Mouse (Mus musculus) liver, adult 10 weeks (tissue): ENCODE data around the gene Cstb. TPM values are rescaled to one million over a fixed set of nuclear protein-coding genes. Genes with fewer than 3 reads are reported as not detected.

Experiments used
- polyA plus RNA-seq: library from polyadenylated mRNA; stranded (reverse); fragments of 350-450 nt; fragmentation: Illumina TruSeq; extraction: RNeasy Lipid Tissue Mini Kit (QIAGEN cat#74804); gene quantifications from one replicate; pipeline ENCODE4 v1.2.3, GENCODE M21; 2014; ENCODE audit warnings: low read depth, low replicate concordance

Cstb gene
- 33.1 TPM for polyA plus RNA-seq

GRCm38 (mm10) chr10:78425181-78426041 is at the start of gene Cstb:
Cstb (plus strand) TSS chr10:78425669.

GRCm38 (mm10) chr10:78412319-78413151 is 12.9 kb upstream of the Cstb start, which contains the start of gene Rrp1:
Rrp1 (minus strand) TSS chr10:78413043.

GRCm38 (mm10) chr10:78464792-78465207 is 39.3 kb downstream of the Cstb start, which contains the start of gene Pdxk:
Pdxk (minus strand) TSS chr10:78464975.

Other genes with a start within 250 kb of the Cstb start
- 1.6 TPM for gene Pwp2, start 240.5 kb upstream of the Cstb start, polyA plus RNA-seq
- 5.0 TPM for gene Trappc10, start 181.0 kb upstream of the Cstb start, polyA plus RNA-seq
- 30.5 TPM for gene Agpat3, start 73.2 kb upstream of the Cstb start, polyA plus RNA-seq
- 19.2 TPM for gene Rrp1, start 12.6 kb upstream of the Cstb start, polyA plus RNA-seq
- 8.0 TPM for gene Pdxk, start 39.3 kb downstream of the Cstb start, polyA plus RNA-seq
- gene Olfr1358, start 91.8 kb downstream of the Cstb start, polyA plus RNA-seq = not detected
- gene Ilvbl, start 148.7 kb downstream of the Cstb start, polyA plus RNA-seq = 7.7 TPM
- gene Syde1, start 166.3 kb downstream of the Cstb start, polyA plus RNA-seq = 0.58 TPM
- not detected for gene Olfr1357, start 192.4 kb downstream of the Cstb start, polyA plus RNA-seq